Mouse (Mus musculus) forebrain, postnatal 0 days (tissue): ENCODE measurements at regions not wholly inside any gene's neighbourhood (a gene's known extent, or its start where the extent isn't known, plus 50 kb on each side); places are given as distances from the start of the nearest gene placed in this dataset.
A peak's percentile ranks its signal among the peaks of the same experiment; 100 is the strongest.

ENCODE experiments used
- ATAC-seq: fragments of 200-750 bp; cut with Nextera tagmentation; 2 replicates; pipeline ENCODE4 v1.8.0; 2017; ENCODE audit warnings: mild to moderate bottlenecking, moderate library complexity
- DNase-seq: peaks from one replicate; pipeline ENCODE4 v3.0.0-alpha.2; 2015
- H3K27ac ChIP-seq: fragments of 300-500 bp; sonication (generic); 2 replicates; pipeline ENCODE4 v1.5.1; 2014; ENCODE audit warnings: low read depth, mild to moderate bottlenecking, antibody characterized with exemption, low read length, moderate library complexity, mixed read lengths
- H3K27me3 ChIP-seq: fragments of 300-500 bp; sonication (generic); 2 replicates; pipeline ENCODE4 v1.6.1; 2014; ENCODE audit warnings: mild to moderate bottlenecking, low read length, mixed read lengths; ENCODE audit not compliant: insufficient read depth
- H3K36me3 ChIP-seq: fragments of 300-500 bp; sonication (generic); 2 replicates; pipeline ENCODE4 v1.6.1; 2014; ENCODE audit warnings: mild to moderate bottlenecking, moderate library complexity; ENCODE audit not compliant: insufficient read depth
- H3K4me1 ChIP-seq: fragments of 300-500 bp; sonication (generic); 2 replicates; pipeline ENCODE4 v1.6.1; 2014; ENCODE audit warnings: antibody characterized with exemption; ENCODE audit not compliant: insufficient read depth
- H3K4me2 ChIP-seq: fragments of 300-500 bp; sonication (generic); 2 replicates; pipeline ENCODE4 v1.6.1; 2014; ENCODE audit warnings: low read depth, mild to moderate bottlenecking, moderate library complexity
- H3K4me3 ChIP-seq: fragments of 300-500 bp; sonication (generic); 2 replicates; pipeline ENCODE4 v1.5.1; 2014; ENCODE audit warnings: low read depth, low read length, mixed read lengths
- H3K9ac ChIP-seq: fragments of 300-500 bp; sonication (generic); 2 replicates; pipeline ENCODE4 v1.6.1; 2014; ENCODE audit warnings: mild to moderate bottlenecking
- H3K9me3 ChIP-seq: fragments of 300-500 bp; sonication (generic); 2 replicates; pipeline ENCODE4 v1.6.1; 2016; ENCODE audit warnings: low read length
- CTCF ChIP-seq: sonication (generic); IDR thresholded peaks from 2 replicates; pipeline ENCODE4 v1.5.1; 2016; ENCODE audit warnings: antibody characterized with exemption, control low read depth, low read depth
- WGBS: fragments of 180-500 bp; shearing (Covaris S2); extraction: QIAGEN DNeasy Blood & Tissue Kit; methylation state at CpG from one replicate; pipeline ENCODE4 v1.1.7; 2014; 5-methylcytosine and 5-hydroxymethylcytosine counted together

DNA sequence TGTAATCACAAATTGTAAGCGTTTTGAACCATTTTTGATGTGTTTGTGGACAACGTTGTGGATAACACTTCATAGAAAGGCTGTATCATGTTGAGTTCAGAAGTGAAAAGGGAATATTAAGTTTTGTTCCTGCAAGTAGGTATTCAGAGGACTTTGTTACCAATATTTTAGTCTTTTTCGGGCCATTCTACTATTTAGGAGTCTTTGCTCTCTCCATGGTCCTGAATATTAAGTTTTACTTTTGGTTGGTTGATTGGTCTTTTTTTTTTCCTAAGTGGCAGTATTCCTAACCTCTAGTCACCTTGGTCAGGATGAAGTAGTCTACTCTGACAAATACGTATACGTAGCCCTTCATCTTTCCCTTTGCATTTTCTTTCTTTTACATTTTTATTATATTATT, 174.6 kb upstream of the Ppfia2 start:
- DNase-seq (no peak), ATAC-seq (no peak)
- Histone ChIP-seq H3K4me1 (no peaks in the 10 kb centered on the region), H3K27ac (no peak overlapping the region), H3K9me3 (peaks cover 3% of the 10 kb centered on the region; the same call in 1 of the 2 replicates), H3K4me3 (no peak overlapping the region), H3K27me3 (no peaks in the 10 kb centered on the region), H3K9ac (no peak overlapping the region), H3K4me2 (no peak overlapping the region), H3K36me3 (no peaks in the 10 kb centered on the region)
- WGBS: 84% methylated on average over 5 of the region's 5 CpGs
- TF ChIP-seq CTCF: no peak

DNA sequence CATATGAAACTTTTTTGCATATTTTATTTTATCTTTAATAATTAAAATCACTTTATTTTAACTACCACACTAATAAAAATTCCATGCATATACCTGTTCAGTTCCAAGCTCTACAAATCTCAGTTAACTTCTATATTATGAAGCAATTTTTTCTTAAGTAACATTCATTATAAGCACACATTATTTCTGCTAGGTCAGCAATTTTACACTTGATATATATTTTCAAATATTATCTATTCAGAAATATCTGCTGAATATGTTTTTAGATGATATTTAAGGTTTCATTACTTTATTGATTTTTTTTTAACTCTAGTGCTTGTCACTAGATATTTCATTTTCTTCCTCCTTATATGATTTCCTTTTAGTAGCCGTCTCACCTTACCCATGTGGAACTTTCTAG, 135.0 kb upstream of the Ppfia2 start:
- no peaks in the 10 kb centered on the region for H3K9me3 ChIP-seq
- H3K9ac ChIP-seq: no peak overlapping the region
- no peak overlapping the region for H3K4me3 ChIP-seq
- TF ChIP-seq CTCF: no peak
- ATAC-seq (no peak), DNase-seq (no peak)
- no peaks in the 10 kb centered on the region for H3K4me1 ChIP-seq
- 96% methylated on average over 1 of the region's 1 CpGs for WGBS
- no peaks in the 10 kb centered on the region for H3K36me3 ChIP-seq
- H3K4me2 ChIP-seq: no peak overlapping the region
- H3K27me3 ChIP-seq: no peaks in the 10 kb centered on the region
- H3K27ac ChIP-seq: no peak overlapping the region

DNA sequence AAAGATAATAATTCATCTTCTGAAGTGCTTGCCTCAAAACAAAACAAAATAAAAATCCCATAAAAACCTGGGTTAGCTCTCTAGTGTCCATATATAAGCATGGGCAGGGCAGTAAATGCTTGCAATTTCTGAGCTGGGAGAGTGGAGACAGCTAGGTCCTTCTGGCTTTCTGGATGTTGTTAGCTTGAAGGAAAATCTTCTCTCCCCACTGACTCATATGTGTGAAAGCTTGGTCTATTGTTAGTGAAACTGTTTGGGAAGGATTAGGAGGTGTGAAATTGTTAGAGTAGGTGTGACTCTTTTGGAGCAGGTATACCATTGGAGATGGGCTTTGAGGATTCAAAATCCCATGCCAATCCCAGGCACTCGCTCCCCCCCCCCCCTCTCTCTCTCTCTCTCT, 118.5 kb upstream of the Ppfia2 start:
- TF ChIP-seq CTCF: no peak
- WGBS: 100% methylated on average over 1 of the region's 1 CpGs
- no peak overlapping the region for H3K9ac ChIP-seq
- H3K27me3 ChIP-seq: no peaks in the 10 kb centered on the region
- no peaks in the 10 kb centered on the region for H3K4me1 ChIP-seq
- no peak for ATAC-seq
- H3K4me3 ChIP-seq: no peak overlapping the region
- no peaks in the 10 kb centered on the region for H3K9me3 ChIP-seq
- no peak overlapping the region for H3K27ac ChIP-seq
- no peak overlapping the region for H3K4me2 ChIP-seq
- no peaks in the 10 kb centered on the region for H3K36me3 ChIP-seq
- no peak for DNase-seq

DNA sequence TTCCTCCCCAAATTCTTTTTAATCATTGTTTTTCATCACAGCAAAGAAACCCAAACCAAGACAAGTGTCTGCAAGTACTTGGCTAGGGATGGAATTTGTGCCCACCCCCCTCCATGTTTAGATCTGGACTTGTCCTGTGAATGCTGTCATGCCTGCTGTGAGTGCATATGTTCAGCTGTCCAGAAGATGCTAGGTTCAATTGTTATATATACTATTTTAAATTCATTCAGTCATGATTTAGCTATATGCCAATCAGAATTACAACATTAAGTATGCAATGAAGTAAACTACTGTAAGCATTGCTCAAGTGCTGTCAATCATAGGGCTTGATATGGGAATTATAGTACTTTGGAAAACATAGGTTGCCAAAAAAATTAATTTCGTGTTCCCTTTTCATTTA, 94.5 kb upstream of the Ppfia2 start:
- Histone ChIP-seq H3K27me3 (no peaks in the 10 kb centered on the region), H3K27ac (no peak overlapping the region), H3K36me3 (no peaks in the 10 kb centered on the region), H3K4me1 (no peaks in the 10 kb centered on the region), H3K9me3 (no peaks in the 10 kb centered on the region), H3K4me2 (no peak overlapping the region), H3K4me3 (no peak overlapping the region), H3K9ac (no peak overlapping the region)
- peak; percentile 84 for ATAC-seq
- WGBS: 54% methylated on average over 1 of the region's 1 CpGs
- DNase-seq: peak; percentile 70
- no peak for TF ChIP-seq CTCF

DNA sequence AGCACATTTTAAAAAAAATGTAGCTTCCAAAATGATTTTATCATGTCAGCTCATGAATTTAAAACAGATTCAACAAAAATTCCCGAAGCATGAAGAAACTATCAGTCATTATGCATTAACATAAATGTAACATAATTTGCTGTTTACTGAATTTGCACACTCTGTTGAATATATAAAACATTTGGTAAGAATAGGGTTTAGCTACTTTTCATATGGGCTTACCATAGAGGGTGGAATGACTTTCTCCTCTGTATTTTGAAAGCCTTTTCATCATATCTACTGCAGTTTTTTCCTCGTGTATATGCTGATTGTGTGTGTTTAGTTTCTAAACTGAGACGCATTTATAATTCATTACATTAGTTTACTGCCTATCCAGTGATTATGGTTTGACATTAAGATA, 94.0 kb upstream of the Ppfia2 start:
- Histone ChIP-seq H3K4me2 (no peak overlapping the region), H3K9ac (no peak overlapping the region), H3K27ac (no peak overlapping the region), H3K4me3 (no peak overlapping the region), H3K9me3 (no peaks in the 10 kb centered on the region), H3K27me3 (no peaks in the 10 kb centered on the region), H3K4me1 (no peaks in the 10 kb centered on the region), H3K36me3 (no peaks in the 10 kb centered on the region)
- WGBS: 61% methylated on average over 3 of the region's 3 CpGs
- DNase-seq: no peak
- peak; percentile 27; the same call in 1 of the 2 replicates for ATAC-seq
- no peak for TF ChIP-seq CTCF

DNA sequence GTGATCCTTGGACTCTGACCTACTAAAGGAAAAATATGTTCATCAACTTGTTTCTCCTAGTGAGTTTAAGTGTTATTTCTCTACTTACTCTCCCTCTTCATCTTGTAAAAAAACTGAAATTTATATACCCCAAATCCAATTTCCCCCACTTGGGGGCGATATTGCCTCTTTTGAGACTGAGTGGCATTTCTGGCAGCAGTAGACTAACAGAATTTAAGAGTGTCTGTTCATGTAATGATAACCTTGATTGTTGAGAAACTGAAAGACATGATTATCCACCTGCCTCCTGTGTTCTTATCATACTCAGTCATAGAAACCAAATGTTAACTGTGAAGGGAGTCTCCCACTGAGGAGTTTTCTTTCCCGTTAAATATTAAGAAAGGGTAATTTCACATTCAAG, 89.5 kb upstream of the Ppfia2 start:
- DNase-seq (no peak), ATAC-seq (no peak)
- Histone ChIP-seq H3K9me3 (no peaks in the 10 kb centered on the region), H3K27me3 (no peaks in the 10 kb centered on the region), H3K4me2 (no peak overlapping the region), H3K27ac (no peak overlapping the region), H3K9ac (no peak overlapping the region), H3K4me1 (no peaks in the 10 kb centered on the region), H3K4me3 (no peak overlapping the region), H3K36me3 (no peaks in the 10 kb centered on the region)
- WGBS: 56% methylated on average over 2 of the region's 2 CpGs
- TF ChIP-seq CTCF: no peak

DNA sequence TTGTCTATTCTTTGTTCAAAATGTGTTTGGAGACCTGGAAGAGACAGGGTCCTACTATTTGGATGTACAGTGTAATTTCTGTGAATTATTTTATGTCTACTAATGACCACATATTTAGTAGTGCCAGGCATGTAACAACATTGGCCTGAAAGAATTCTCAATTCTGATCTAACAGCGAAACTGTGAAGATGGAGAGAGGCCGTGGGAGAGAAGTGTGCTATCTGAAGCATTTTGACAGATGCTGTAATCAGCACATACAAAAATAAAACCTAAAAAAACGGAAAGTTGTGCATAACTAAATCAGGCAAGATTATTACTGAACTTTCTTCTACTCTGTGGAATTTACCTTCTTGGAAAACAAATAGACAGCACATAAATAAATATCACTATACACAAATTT, 61.4 kb upstream of the Ppfia2 start:
- no peak for ATAC-seq
- Histone ChIP-seq H3K4me3 (no peak overlapping the region), H3K4me1 (no peaks in the 10 kb centered on the region), H3K9me3 (no peaks in the 10 kb centered on the region), H3K27me3 (no peaks in the 10 kb centered on the region), H3K4me2 (no peak overlapping the region), H3K36me3 (no peaks in the 10 kb centered on the region), H3K9ac (no peak overlapping the region), H3K27ac (no peak overlapping the region)
- WGBS: 66% methylated on average over 3 of the region's 3 CpGs
- TF ChIP-seq CTCF: no peak
- DNase-seq: no peak

DNA sequence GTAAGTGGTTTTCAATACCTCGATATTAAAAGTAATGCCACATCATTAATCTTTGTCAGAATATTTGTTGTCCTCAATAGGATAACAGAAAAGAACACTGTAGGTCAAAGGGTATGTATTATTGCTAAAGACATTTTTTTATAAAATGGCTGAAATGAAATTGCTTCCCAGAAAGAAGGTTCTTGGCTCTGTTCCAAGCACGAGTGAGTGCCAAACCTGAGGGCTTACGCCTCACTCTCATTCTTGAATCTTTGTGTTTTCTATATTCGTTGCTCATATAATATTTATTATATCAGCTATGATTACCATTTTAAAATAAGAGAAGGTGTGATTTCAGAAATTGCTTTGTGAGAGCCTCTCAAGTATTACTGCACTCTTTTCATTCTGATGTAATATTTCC, 57.0 kb upstream of the Ppfia2 start:
- no peak overlapping the region for H3K4me3 ChIP-seq
- no peak for DNase-seq
- ATAC-seq: no peak
- H3K36me3 ChIP-seq: no peaks in the 10 kb centered on the region
- 57% methylated on average over 4 of the region's 4 CpGs for WGBS
- no peak overlapping the region for H3K9ac ChIP-seq
- no peaks in the 10 kb centered on the region for H3K4me1 ChIP-seq
- H3K27ac ChIP-seq: no peak overlapping the region
- H3K4me2 ChIP-seq: no peak overlapping the region
- TF ChIP-seq CTCF: no peak
- H3K27me3 ChIP-seq: no peaks in the 10 kb centered on the region
- no peaks in the 10 kb centered on the region for H3K9me3 ChIP-seq
